Mouse (Mus musculus) kidney, postnatal 0 days (tissue): Measurements from ENCODE around the gene Hs6st2. TPM values are rescaled to one million over a fixed set of nuclear protein-coding genes. Genes with fewer than 3 reads are reported as not detected.

Experiments
- ATAC-seq: fragments of 200-750 bp; cut with Nextera tagmentation; replicated peaks from 2 replicates; pipeline ENCODE4 v1.8.0; 2017; ENCODE audit warnings: low read depth, moderate number of reproducible peaks, moderate TSS enrichment, moderate library complexity; ENCODE audit not compliant: low FRiP score
- DNase-seq: peaks from one replicate; pipeline ENCODE4 v3.0.0-alpha.2; 2016; ENCODE audit warnings: low spot score
- H3K27ac ChIP-seq: fragments of 300-500 bp; sonication (generic); 2 replicates; pipeline ENCODE4 v1.5.1; 2014; ENCODE audit warnings: mild to moderate bottlenecking
- H3K27me3 ChIP-seq: fragments of 300-500 bp; sonication (generic); 2 replicates; pipeline ENCODE4 v1.6.1; 2014; ENCODE audit warnings: low read length, mixed read lengths; ENCODE audit not compliant: insufficient read depth
- H3K36me3 ChIP-seq: fragments of 300-500 bp; sonication (generic); 2 replicates; pipeline ENCODE4 v1.6.1; 2014; ENCODE audit warnings: low read length, mixed read lengths; ENCODE audit not compliant: insufficient read depth
- H3K4me1 ChIP-seq: fragments of 300-500 bp; sonication (generic); replicated peaks from 2 replicates; pipeline ENCODE4 v1.6.1; 2014; ENCODE audit warnings: antibody characterized with exemption, low read length, mixed read lengths; ENCODE audit not compliant: insufficient read depth
- H3K4me2 ChIP-seq: fragments of 300-500 bp; sonication (generic); 2 replicates; pipeline ENCODE4 v1.6.1; 2014; ENCODE audit warnings: mild to moderate bottlenecking, low read length, moderate library complexity, mixed read lengths
- H3K4me3 ChIP-seq: fragments of 300-500 bp; sonication (generic); replicated peaks from 2 replicates; pipeline ENCODE4 v1.5.1; 2014; ENCODE audit warnings: low read depth, low read length
- H3K9ac ChIP-seq: fragments of 300-500 bp; sonication (generic); 2 replicates; pipeline ENCODE4 v1.6.1; 2014; ENCODE audit warnings: low read depth, low read length
- H3K9me3 ChIP-seq: fragments of 300-500 bp; sonication (generic); replicated peaks from 2 replicates; pipeline ENCODE4 v1.6.1; 2016; ENCODE audit warnings: low read length, inconsistent platforms, mixed read lengths
- CTCF ChIP-seq: IDR thresholded peaks from 2 replicates; pipeline ENCODE4 v1.5.1; 2016; ENCODE audit warnings: antibody characterized with exemption, low read depth, mild to moderate bottlenecking, moderate library complexity
- WGBS: fragments of 180-500 bp; shearing (Covaris S2); extraction: QIAGEN DNeasy Blood & Tissue Kit; methylation state at CpG from one replicate; pipeline ENCODE4 v1.1.7; 2014; 5-methylcytosine and 5-hydroxymethylcytosine counted together
- polyA plus RNA-seq: library from polyadenylated mRNA; unstranded; fragments of >200 nt; fragmentation: Nextera tagmentation; extraction: Ambion mirVana; gene quantifications from 2 replicates; pipeline ENCODE4 v1.2.1, GENCODE M21; 2015

Hs6st2 gene
- polyA plus RNA-seq, 1 experiment from 2014 or later = 12.2 TPM

- WGBS = 82% methylated on average over 3 of the region's 3 CpGs
- Histone ChIP-seq H3K9me3 (no peaks in the 10 kb centered on the region), H3K36me3 (no peaks in the 10 kb centered on the region), H3K27me3 (no peaks in the 10 kb centered on the region), H3K4me1 (no peaks in the 10 kb centered on the region), H3K4me2 (no peak overlapping the region), H3K4me3 (no peak overlapping the region), H3K9ac (no peak overlapping the region), H3K27ac (no peak overlapping the region)
- ATAC-seq = no peak
- TF ChIP-seq CTCF = no peak
- DNase-seq = no peak
Observed at GRCm38 (mm10) chrX:51642661-51643257, 38.9 kb downstream of the Hs6st2 start.

- Histone ChIP-seq H3K4me3 (no peak overlapping the region), H3K9ac (no peak overlapping the region), H3K27ac (no peak overlapping the region), H3K4me1 (no peaks in the 10 kb centered on the region), H3K4me2 (no peak overlapping the region), H3K9me3 (no peaks in the 10 kb centered on the region), H3K27me3 (no peaks in the 10 kb centered on the region), H3K36me3 (no peaks in the 10 kb centered on the region)
- ATAC-seq (no peak), DNase-seq (no peak)
- WGBS = 52% methylated on average over 7 of the region's 7 CpGs
- TF ChIP-seq CTCF = no peak
Observed at GRCm38 (mm10) chrX:51635756-51636155, 45.9 kb downstream of the Hs6st2 start.

GRCm38 (mm10) chrX:51631376-51631775 lies 50.3 kb downstream of the Hs6st2 start:
- DNase-seq (peak; percentile 46), ATAC-seq (no peak)
- no peaks in the 10 kb centered on the region for H3K36me3 ChIP-seq
- no peaks in the 10 kb centered on the region for H3K9me3 ChIP-seq
- no peak overlapping the region for H3K9ac ChIP-seq
- no peak for TF ChIP-seq CTCF
- H3K27ac ChIP-seq = no peak overlapping the region
- 55% methylated on average over 2 of the region's 2 CpGs for WGBS
- H3K4me3 ChIP-seq = no peak overlapping the region
- H3K27me3 ChIP-seq = no peaks in the 10 kb centered on the region
- no peaks in the 10 kb centered on the region for H3K4me1 ChIP-seq
- no peak overlapping the region for H3K4me2 ChIP-seq

GRCm38 (mm10) chrX:51614384-51615004 lies 67.2 kb downstream of the Hs6st2 start:
- DNase-seq = peak; percentile 49
- H3K36me3 ChIP-seq = no peaks in the 10 kb centered on the region
- H3K27me3 ChIP-seq = no peaks in the 10 kb centered on the region
- no peak overlapping the region for H3K9ac ChIP-seq
- no peaks in the 10 kb centered on the region for H3K9me3 ChIP-seq
- no peak overlapping the region for H3K27ac ChIP-seq
- H3K4me2 ChIP-seq = no peak overlapping the region
- H3K4me3 ChIP-seq = no peak overlapping the region
- 41% methylated on average over 7 of the region's 7 CpGs for WGBS
- ATAC-seq = no peak
- TF ChIP-seq CTCF = no peak
- H3K4me1 ChIP-seq = no peaks in the 10 kb centered on the region

- Histone ChIP-seq H3K27me3 (no peaks in the 10 kb centered on the region), H3K4me3 (no peak overlapping the region), H3K4me1 (no peaks in the 10 kb centered on the region), H3K4me2 (no peak overlapping the region), H3K27ac (no peak overlapping the region), H3K9ac (no peak overlapping the region), H3K36me3 (no peaks in the 10 kb centered on the region), H3K9me3 (no peaks in the 10 kb centered on the region)
- DNase-seq = no peak
- ATAC-seq = no peak
- no peak for TF ChIP-seq CTCF
- WGBS = 28% methylated on average over 1 of the region's 1 CpGs
Observed at GRCm38 (mm10) chrX:51610743-51611142, 70.9 kb downstream of the Hs6st2 start.

GRCm38 (mm10) chrX:51606231-51606863 lies 75.3 kb downstream of the Hs6st2 start:
- Histone ChIP-seq H3K27me3 (no peaks in the 10 kb centered on the region), H3K27ac (no peak overlapping the region), H3K4me2 (no peak overlapping the region), H3K9ac (no peak overlapping the region), H3K4me3 (no peak overlapping the region), H3K4me1 (no peaks in the 10 kb centered on the region), H3K9me3 (no peaks in the 10 kb centered on the region), H3K36me3 (no peaks in the 10 kb centered on the region)
- TF ChIP-seq CTCF = no peak
- DNase-seq = no peak
- 88% methylated on average over 6 of the region's 6 CpGs for WGBS
- no peak for ATAC-seq
